Mouse (Mus musculus): ENCODE measurements around the gene Megf8. TPM values are rescaled to one million over a fixed set of nuclear protein-coding genes. Genes with fewer than 3 reads are reported as not detected.

The Megf8 gene
- total RNA-seq, 2 experiments from 2014 or later: 100 to 102 TPM

DNA sequence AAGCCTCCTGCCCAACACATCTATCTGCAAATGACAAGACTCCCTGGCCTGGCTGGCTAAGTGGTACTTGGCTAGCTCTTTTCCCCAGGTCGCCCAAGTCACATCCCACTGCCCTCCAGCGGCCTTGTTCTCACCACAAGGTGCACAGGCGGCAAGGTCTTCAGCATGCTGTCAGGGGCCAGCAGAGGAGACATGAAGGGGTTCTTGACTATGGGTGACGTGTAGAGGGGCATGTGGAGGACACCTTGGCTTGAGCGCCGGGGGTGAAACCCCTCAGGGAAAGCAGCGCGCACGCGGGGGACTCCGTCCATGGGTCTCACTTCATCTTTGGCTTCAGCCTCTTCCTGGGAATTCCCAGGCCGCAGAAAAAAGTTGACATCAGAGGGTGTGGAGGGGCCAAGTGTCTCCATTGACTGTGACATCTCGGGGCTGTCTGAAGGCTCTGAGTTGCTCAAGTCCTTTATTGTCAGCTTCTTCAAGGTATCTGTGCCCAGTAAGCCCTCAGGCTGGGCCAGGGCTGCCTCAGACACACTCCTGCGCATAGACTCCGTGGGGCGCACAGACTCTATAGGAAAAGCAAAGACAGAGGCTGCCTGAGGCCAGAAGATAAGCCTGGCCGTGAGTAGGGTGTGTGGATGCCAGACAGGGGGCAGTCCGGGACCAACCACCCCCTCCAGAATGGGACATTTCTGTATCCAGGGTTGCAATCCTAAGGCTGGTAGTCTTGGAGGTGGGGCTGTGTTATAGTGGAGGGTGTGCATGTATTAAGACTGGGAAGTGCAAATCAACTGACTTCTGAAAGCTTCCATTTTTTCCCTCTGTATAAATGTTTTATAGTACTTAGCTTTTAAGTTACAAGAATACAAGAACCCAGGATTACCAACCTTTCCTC is 63.7 kb downstream of the Megf8 start:
- DNase-seq (ENCODE audit: low spot score in 2 of 2): no peak

DNA sequence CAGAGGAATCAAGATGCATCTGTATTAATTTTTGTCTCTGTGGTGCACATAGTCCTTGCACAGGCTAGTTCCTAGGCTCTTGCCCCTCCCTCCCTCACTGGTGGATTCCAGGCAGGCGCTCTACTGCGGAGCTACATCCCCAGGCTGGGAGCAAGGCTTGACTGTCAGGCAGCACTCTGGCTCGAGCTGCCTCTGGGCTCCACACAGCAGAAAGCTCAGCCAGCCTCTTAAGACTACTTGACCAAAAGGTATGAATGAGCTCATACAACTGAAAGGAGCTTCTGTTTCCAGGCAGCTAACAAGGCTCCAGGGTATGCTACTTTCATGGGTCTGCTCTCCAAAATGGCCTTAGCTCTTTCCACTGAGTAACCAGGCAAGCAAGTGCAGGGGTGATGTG is 64.3 kb downstream of the Megf8 start:
- no peak for DNase-seq (ENCODE audit: low spot score in 2 of 2)

DNA sequence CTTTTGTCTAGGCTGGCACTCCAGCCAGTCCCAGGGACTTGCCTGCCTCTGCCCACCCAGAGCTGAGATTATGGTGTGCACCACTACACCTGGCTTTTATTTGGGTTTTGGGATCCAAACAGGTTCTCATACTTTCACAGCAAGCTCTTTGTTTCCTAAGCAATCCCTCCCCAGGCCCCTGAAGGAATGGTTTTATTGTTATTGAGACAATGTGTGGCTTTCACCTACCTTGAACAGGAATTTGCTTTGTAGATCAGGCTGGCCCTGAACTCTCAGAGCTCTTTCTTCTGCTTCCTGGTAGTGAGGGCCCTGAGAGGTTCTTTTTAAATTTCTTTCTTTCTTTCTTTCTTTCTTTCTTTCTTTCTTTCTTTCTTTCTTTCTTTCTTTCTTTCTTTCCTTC is 65.6 kb downstream of the Megf8 start:
- no peak for DNase-seq (ENCODE audit: low spot score in 2 of 2)

- DNase-seq (ENCODE audit: low spot score in 2 of 2): no peak
Measured at GRCm38 (mm10) chr7:25383385-25383784, 66.4 kb downstream of the Megf8 start.

- no peak for DNase-seq (ENCODE audit: low spot score in 2 of 2)
Measured at GRCm38 (mm10) chr7:25383891-25384290, 66.9 kb downstream of the Megf8 start.

- DNase-seq (ENCODE audit: low spot score in 2 of 2): no peak
Measured at GRCm38 (mm10) chr7:25384318-25384717, 67.4 kb downstream of the Megf8 start.

DNA sequence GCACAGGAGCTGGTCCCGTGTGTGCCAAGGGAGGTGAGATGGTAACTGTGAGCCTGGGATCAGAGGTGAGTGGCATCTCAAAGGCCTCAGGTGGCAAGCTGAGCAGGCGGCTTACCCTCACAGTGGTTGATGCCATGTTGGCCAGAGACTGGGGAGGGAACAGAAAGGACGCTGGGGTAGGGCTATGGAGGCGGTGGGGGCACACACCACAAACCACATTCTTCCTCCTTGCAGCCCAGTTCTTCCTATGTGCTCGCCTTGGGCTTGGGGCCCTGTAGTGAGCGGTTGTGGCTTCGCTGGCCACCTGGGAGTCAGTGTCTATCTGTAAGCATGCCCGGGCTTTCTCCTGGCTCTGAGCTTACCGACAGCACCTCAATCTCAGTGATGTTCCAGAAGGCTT is 67.9 kb downstream of the Megf8 start:
- no peak for DNase-seq (ENCODE audit: low spot score in 2 of 2)

GRCm38 (mm10) chr7:25385259-25385658 is 68.3 kb downstream of the Megf8 start:
- no peak for DNase-seq (ENCODE audit: low spot score in 2 of 2)

- DNase-seq (ENCODE audit: low spot score in 2 of 2): no peak
Measured at GRCm38 (mm10) chr7:25385850-25386555, 69.0 kb downstream of the Megf8 start.

- no peak for DNase-seq (ENCODE audit: low spot score in 2 of 2)
Measured at GRCm38 (mm10) chr7:25387811-25388440, 71.0 kb downstream of the Megf8 start.

GRCm38 (mm10) chr7:25388916-25389315 is 72.0 kb downstream of the Megf8 start:
- DNase-seq (ENCODE audit: low spot score in 2 of 2): no peak

- no peak for DNase-seq (ENCODE audit: low spot score in 2 of 2)
Measured at GRCm38 (mm10) chr7:25390054-25390770, 73.2 kb downstream of the Megf8 start.

DNA sequence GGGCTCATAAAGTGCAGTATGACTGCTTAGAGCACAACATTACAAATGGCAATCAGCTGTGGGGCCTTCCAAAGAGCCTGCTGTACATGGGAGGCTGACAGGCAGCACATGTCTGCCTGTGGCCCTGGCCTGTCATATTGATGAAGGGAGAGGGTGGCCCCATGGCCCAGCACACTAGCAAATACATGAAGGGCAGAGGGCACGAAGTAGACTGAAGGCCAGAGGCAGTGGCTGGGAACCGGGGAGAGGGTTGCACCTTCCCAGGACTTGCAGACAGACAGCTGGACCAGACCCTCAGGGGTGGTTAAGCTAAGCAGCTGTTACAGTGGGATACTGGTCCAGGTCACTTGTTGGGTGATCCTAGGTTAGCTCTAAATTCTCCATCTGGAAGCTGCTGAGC is 74.0 kb downstream of the Megf8 start:
- no peak for DNase-seq (ENCODE audit: low spot score in 2 of 2)

DNA sequence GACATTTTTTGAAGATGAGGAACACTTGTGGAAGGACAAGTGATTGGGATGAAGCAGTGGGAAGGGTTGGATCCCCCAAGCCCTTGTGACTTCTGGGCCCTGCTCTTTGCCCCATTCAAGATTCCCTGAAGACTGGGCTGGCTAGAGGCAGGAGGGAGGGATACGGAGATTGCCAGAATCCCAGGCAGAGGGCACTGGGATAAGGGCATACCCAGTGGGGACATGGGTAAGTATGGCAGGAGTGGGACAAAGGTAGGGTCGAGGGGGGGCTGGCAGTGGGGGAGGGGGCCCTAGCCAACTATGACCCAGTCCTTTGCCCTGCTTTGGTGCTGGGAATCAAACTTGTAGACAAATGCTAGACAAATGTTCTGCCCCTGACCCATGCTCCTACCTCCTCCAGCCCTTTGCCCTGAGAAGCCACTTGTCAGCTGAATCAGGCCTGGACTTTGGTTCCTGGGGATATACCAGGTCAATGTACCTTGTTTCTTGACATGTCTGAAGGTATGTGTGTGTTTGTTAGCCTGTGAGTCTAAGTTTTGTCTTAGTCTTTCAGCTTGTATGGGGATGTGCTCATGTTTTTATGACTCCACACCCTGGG is 75.0 kb downstream of the Megf8 start:
- DNase-seq (ENCODE audit: low spot score in 2 of 2): no peak

- DNase-seq (ENCODE audit: low spot score in 2 of 2): no peak
Measured at GRCm38 (mm10) chr7:25392851-25393250, 75.9 kb downstream of the Megf8 start.

GRCm38 (mm10) chr7:25393451-25394210 is 76.7 kb downstream of the Megf8 start:
- no peak for DNase-seq (ENCODE audit: low spot score in 2 of 2)

DNA sequence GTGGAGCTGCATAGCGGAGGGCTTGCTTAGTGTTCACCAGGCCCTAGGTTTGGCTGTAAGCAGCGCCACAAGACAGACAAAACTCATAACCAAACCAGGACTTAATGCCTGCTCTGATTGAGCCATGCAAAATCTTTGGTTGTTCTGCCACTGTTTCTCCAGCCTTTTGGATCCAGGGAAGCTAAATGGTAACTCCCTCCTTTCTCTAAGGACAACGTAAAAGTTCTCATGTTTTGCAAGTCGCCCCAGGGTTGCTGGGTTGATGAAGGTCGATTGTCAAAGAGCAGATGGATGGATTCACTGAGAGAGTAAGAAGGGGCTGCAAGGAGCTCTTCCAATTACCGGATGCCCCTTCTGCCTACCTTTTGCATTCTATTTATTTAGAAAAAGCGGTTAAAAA is 77.8 kb downstream of the Megf8 start:
- DNase-seq (ENCODE audit: low spot score in 2 of 2): no peak

DNA sequence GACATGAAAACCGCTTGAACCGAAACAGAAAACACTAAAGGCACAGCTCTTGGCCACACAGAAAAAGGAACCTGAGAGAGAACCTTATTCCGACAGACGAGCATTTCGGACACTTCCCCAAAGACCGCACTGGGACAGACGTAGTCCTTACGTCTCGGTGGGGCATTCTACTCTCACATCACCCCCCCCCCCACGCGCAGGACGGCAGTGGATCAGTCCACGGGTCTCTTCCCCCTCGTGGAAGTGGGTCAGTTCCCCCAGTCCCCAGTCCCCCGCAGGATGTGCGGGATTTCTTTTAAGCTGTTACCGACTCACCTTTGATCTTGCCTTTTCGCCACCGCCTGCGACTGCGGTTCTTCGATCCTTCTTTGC is 78.2 kb downstream of the Megf8 start:
- DNase-seq (ENCODE audit: low spot score in 2 of 2): peak in 1 of 2 experiments; percentile 43

GRCm38 (mm10) chr7:25395558-25396521 is 78.9 kb downstream of the Megf8 start:
- peak; percentile 95 for DNase-seq (ENCODE audit: low spot score in 2 of 2)

Measured in left cerebral cortex, adult 18-20 months (tissue).